Mouse (Mus musculus): ENCODE data around the gene Pdlim3. TPM values are rescaled to one million over a fixed set of nuclear protein-coding genes. Genes with fewer than 3 reads are reported as not detected.
A peak's percentile ranks its signal among the peaks of the same experiment; 100 is the strongest.

Pdlim3 gene
- total RNA-seq (2014; rRNA removed): 6.6 and 10.7 TPM in 2 replicates
- 9.8 and 11.3 TPM in 2 replicates for polyA plus RNA-seq (2015; fragmentation: Nextera tagmentation; extraction: Ambion mirVana)

DNA sequence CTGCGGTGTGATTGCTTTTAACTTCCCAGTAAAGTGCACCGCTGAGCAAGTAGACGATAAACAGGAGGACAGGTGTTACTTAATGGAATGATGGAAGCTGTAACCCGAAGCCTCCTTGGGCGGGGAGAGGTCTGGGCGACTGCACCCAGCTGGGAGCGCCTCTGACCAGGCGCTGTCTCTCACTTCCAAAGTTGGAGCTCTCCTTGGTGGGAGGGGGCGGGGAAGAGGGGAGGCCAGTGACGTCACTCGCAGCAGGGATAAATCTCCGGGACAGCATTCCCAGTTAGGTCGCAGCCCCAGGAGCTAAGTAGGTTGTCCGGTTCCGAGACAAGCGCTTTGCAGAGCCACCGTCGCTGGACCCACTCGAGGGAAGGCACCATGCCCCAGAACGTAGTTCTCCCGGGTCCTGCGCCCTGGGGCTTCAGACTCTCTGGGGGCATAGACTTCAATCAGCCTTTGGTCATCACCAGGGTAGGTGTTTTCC lies at the start of gene Pdlim3:
Gene Pdlim3 (plus strand): TSS at position 260 of the 484 bp plus-strand sequence.
- Histone ChIP-seq H3K27ac (ENCODE audit: low read depth, low read length) (no peak within 1 kb of the TSS), H3K9me3 (ENCODE audit: low read length) (no peaks in the 10 kb centered on the region), H3K4me2 (ENCODE audit: low read depth, low read length, poor library complexity, severe bottlenecking) (peak within 1 kb of the TSS; percentile 87), H3K4me1 (ENCODE audit: insufficient read depth, low read length) (no peaks in the 10 kb centered on the region), H3K9ac (replicated peaks; ENCODE audit: low read length, poor library complexity, severe bottlenecking) (0 out of 2 replicates have a peak within 1 kb of the TSS, but pooled peaks have one; percentile 36), H3K36me3 (ENCODE audit: insufficient read depth, low read length) (no peaks in the 10 kb centered on the region), H3K4me3 (ENCODE audit: low read depth, low read length) (peak within 1 kb of the TSS; percentile 35), H3K27me3 (ENCODE audit: insufficient read depth, low read length) (0 out of 2 replicates have a peak, but pooled peaks cover 4% of the 10 kb centered on the region)
- peak; percentile 62 for ATAC-seq (ENCODE audit: low FRiP score)
- DNase-seq (ENCODE audit: low spot score): peak; percentile 45
- no peak for TF ChIP-seq CTCF (IDR thresholded peaks at IDR 0.05)
- 0% methylated on average over 22 of the region's 22 CpGs for WGBS

DNA sequence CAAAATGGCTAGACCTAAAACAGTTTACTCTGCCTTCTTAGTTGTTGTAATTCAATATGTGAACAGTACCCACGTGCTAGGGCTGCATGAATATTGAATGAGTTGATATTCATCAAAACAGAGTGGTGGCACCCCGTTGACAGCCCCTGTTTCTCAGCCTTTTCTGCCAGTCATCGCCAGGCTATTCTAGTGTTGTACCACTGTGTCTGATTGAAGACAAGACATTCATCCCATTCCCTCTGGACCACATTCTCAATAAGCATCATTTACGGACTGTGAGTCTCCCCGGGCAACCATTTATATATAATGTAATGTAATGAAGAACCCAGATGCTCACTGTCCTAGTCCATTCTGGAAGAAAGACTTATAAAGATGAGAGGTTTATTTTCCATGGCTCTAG lies 42.0 kb upstream of the Pdlim3 start:
- Histone ChIP-seq H3K36me3 (ENCODE audit: insufficient read depth, low read length) (no peaks in the 10 kb centered on the region), H3K9me3 (ENCODE audit: low read length) (no peaks in the 10 kb centered on the region), H3K27me3 (ENCODE audit: insufficient read depth, low read length) (no peaks in the 10 kb centered on the region), H3K4me2 (ENCODE audit: low read depth, low read length, poor library complexity, severe bottlenecking) (no peak overlapping the region), H3K4me1 (ENCODE audit: insufficient read depth, low read length) (no peaks in the 10 kb centered on the region), H3K27ac (ENCODE audit: low read depth, low read length) (no peak overlapping the region; the same call in 1 of the 2 replicates), H3K9ac (replicated peaks; ENCODE audit: low read length, poor library complexity, severe bottlenecking) (no peak overlapping the region), H3K4me3 (ENCODE audit: low read depth, low read length) (no peak overlapping the region)
- WGBS: 63% methylated on average over 5 of the region's 5 CpGs
- no peak for ATAC-seq (ENCODE audit: low FRiP score)
- peak; percentile 68 for DNase-seq (ENCODE audit: low spot score)
- TF ChIP-seq CTCF (IDR thresholded peaks at IDR 0.05): no peak

DNA sequence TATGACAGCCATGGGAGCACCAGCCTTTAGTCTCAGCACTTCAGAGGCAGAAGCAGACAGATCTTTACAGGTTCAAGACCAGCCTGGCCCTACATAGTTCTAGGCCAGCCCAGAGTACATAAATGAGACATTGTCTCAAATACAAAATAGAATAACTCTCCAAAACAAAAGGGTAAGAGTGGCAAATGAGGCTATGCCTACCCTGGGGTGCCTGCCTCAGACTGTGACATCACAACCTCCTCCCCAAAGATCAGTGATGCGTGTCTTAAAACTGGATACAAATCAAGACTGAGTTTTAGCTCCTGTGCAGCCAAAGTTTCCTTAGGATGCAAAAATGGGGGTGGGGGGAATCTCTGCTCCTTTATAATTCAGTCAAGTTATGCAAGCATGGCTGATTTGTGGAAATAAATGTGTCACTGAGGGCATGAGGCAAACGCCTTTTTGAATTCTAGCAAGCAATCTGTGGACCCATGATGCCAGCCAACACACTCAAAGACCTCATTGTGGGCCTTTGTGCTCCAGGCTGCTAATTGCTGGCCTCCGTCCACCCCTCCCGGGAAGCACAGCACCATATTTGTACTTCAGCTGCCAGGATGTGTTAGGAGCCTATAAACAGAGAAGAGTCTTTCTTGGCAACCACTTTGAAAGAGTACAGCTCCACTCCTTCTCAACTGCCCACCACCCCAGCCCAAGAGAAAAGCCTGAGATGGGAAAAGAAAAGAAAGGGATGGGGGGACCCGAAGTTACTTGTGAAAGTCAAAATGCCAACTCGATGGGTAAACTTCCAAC lies 41.0 kb upstream of the Pdlim3 start:
- 53% methylated on average over 6 of the region's 6 CpGs for WGBS
- no peaks in the 10 kb centered on the region for H3K4me1 ChIP-seq (ENCODE audit: insufficient read depth, low read length)
- no peak overlapping the region for H3K27ac ChIP-seq (ENCODE audit: low read depth, low read length)
- no peak overlapping the region for H3K4me2 ChIP-seq (ENCODE audit: low read depth, low read length, poor library complexity, severe bottlenecking)
- no peaks in the 10 kb centered on the region for H3K9me3 ChIP-seq (ENCODE audit: low read length)
- no peaks in the 10 kb centered on the region for H3K27me3 ChIP-seq (ENCODE audit: insufficient read depth, low read length)
- TF ChIP-seq CTCF (IDR thresholded peaks at IDR 0.05): no peak
- no peak overlapping the region for H3K4me3 ChIP-seq (ENCODE audit: low read depth, low read length)
- ATAC-seq (ENCODE audit: low FRiP score) (peak; percentile 86), DNase-seq (ENCODE audit: low spot score) (peak; percentile 92)
- H3K36me3 ChIP-seq (ENCODE audit: insufficient read depth, low read length): no peaks in the 10 kb centered on the region
- no peak overlapping the region for H3K9ac ChIP-seq (replicated peaks; ENCODE audit: low read length, poor library complexity, severe bottlenecking)

DNA sequence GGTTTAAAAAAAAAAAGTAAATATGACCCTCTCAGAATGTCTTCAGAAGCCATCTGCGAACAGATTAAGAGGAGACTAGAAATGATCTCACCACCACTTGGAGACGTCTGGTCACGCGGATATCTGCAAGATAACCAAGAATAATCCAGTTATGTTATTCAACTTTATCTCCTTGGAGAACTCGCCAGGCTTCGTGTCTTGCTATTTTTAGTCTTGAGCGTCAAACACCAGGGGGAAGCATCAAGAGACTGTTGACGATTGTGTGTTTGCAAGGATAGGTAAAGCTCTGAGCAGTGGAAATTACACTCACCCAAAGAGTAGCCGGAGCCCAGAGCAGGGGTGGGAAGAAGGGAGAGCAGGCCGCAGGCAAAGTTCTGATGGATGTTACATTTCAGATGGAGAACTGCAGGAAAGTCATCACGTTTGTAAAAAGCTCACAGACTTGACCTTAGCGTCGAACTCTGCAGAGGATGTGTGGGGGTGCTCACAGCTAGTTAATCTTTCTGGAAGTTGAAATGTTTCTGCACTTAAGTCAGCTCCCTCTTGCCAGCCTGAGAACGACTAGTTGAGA lies 40.3 kb upstream of the Pdlim3 start:
- WGBS: 43% methylated on average over 14 of the region's 14 CpGs
- peak; percentile 12; the same call in 1 of the 2 replicates for TF ChIP-seq CTCF (IDR thresholded peaks at IDR 0.05)
- ATAC-seq (ENCODE audit: low FRiP score) (no peak), DNase-seq (ENCODE audit: low spot score) (peak; percentile 18)
- Histone ChIP-seq H3K9me3 (ENCODE audit: low read length) (no peaks in the 10 kb centered on the region), H3K27ac (ENCODE audit: low read depth, low read length) (peak overlapping the region; percentile 26; the same call in 1 of the 2 replicates), H3K9ac (replicated peaks; ENCODE audit: low read length, poor library complexity, severe bottlenecking) (no peak overlapping the region), H3K27me3 (ENCODE audit: insufficient read depth, low read length) (no peaks in the 10 kb centered on the region), H3K4me1 (ENCODE audit: insufficient read depth, low read length) (no peaks in the 10 kb centered on the region), H3K36me3 (ENCODE audit: insufficient read depth, low read length) (no peaks in the 10 kb centered on the region), H3K4me3 (ENCODE audit: low read depth, low read length) (no peak overlapping the region), H3K4me2 (ENCODE audit: low read depth, low read length, poor library complexity, severe bottlenecking) (no peak overlapping the region)

DNA sequence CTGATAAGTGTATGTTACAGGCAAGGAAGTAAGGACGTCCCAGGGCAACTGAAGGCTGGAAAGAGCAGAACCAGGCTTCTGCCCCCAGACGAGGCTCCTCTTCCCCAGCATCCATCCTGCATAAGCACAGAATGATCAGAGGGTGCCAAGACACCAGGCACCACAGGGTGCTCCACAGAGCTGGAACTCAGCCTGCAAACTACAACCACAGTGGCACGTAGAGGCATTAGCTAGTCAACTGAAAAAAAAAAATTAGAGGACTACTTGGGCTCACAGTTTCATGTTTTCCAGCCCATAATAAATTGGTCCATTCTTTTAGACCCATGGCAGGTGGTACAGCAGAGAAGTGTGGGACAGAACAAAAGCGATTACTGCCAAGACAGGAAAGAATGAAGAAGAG lies 39.4 kb upstream of the Pdlim3 start:
- Histone ChIP-seq H3K36me3 (ENCODE audit: insufficient read depth, low read length) (no peaks in the 10 kb centered on the region), H3K27ac (ENCODE audit: low read depth, low read length) (no peak overlapping the region), H3K27me3 (ENCODE audit: insufficient read depth, low read length) (no peaks in the 10 kb centered on the region), H3K9me3 (ENCODE audit: low read length) (no peaks in the 10 kb centered on the region), H3K4me2 (ENCODE audit: low read depth, low read length, poor library complexity, severe bottlenecking) (no peak overlapping the region), H3K9ac (replicated peaks; ENCODE audit: low read length, poor library complexity, severe bottlenecking) (no peak overlapping the region), H3K4me1 (ENCODE audit: insufficient read depth, low read length) (no peaks in the 10 kb centered on the region), H3K4me3 (ENCODE audit: low read depth, low read length) (no peak overlapping the region)
- no peak for TF ChIP-seq CTCF (IDR thresholded peaks at IDR 0.05)
- ATAC-seq (ENCODE audit: low FRiP score) (no peak), DNase-seq (ENCODE audit: low spot score) (no peak)
- WGBS: 66% methylated on average over 4 of the region's 4 CpGs

DNA sequence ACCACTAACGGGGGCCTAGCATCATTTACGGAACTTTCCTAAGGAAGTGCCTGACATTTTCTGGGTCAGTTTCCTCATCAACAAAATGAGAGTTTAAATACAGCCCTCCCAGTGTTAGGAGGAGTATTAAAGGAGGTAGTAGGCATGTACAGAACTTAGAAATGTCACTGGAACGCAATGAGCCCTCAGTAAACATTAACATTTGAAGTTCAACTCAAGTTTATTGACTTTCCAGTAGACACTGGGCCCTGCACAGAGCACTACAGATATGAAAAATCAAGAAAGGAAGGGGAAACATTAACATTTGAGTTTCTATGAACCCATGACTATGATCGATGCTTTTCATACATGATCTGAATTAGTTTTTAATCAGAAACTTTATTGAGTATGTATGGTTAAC lies 30.1 kb upstream of the Pdlim3 start:
- Histone ChIP-seq H3K4me2 (ENCODE audit: low read depth, low read length, poor library complexity, severe bottlenecking) (no peak overlapping the region), H3K9ac (replicated peaks; ENCODE audit: low read length, poor library complexity, severe bottlenecking) (no peak overlapping the region), H3K27me3 (ENCODE audit: insufficient read depth, low read length) (no peaks in the 10 kb centered on the region), H3K9me3 (ENCODE audit: low read length) (no peaks in the 10 kb centered on the region), H3K4me3 (ENCODE audit: low read depth, low read length) (no peak overlapping the region), H3K36me3 (ENCODE audit: insufficient read depth, low read length) (no peaks in the 10 kb centered on the region), H3K27ac (ENCODE audit: low read depth, low read length) (no peak overlapping the region), H3K4me1 (ENCODE audit: insufficient read depth, low read length) (no peaks in the 10 kb centered on the region)
- no peak for TF ChIP-seq CTCF (IDR thresholded peaks at IDR 0.05)
- DNase-seq (ENCODE audit: low spot score) (no peak), ATAC-seq (ENCODE audit: low FRiP score) (no peak)
- 95% methylated on average over 4 of the region's 4 CpGs for WGBS
